Mouse (Mus musculus) hindbrain, embryonic 13.5 days (tissue): ENCODE data around the gene Dkkl1. TPM values are rescaled to one million over a fixed set of nuclear protein-coding genes. Genes with fewer than 3 reads are reported as not detected.
A peak's percentile ranks its signal among the peaks of the same experiment; 100 is the strongest.

Experiments used
- ATAC-seq: fragments of 200-750 bp; cut with Nextera tagmentation; 2 replicates; pipeline ENCODE4 v1.8.0; 2017; ENCODE audit warnings: moderate TSS enrichment; ENCODE audit not compliant: low FRiP score
- H3K27ac ChIP-seq: fragments of 300-500 bp; sonication (generic); 2 replicates; pipeline ENCODE4 v1.5.1; 2015; ENCODE audit warnings: inconsistent platforms, mild to moderate bottlenecking, moderate library complexity
- H3K27me3 ChIP-seq: fragments of 300-500 bp; sonication (generic); 2 replicates; pipeline ENCODE4 v1.6.1; 2015; ENCODE audit warnings: mild to moderate bottlenecking, inconsistent platforms
- H3K36me3 ChIP-seq: fragments of 300-500 bp; sonication (generic); 2 replicates; pipeline ENCODE4 v1.6.1; 2015; ENCODE audit warnings: mild to moderate bottlenecking, inconsistent platforms
- H3K4me1 ChIP-seq: fragments of 300-500 bp; sonication (generic); replicated peaks from 2 replicates; pipeline ENCODE4 v1.6.1; 2015; ENCODE audit warnings: inconsistent platforms
- H3K4me2 ChIP-seq: fragments of 300-500 bp; sonication (generic); 2 replicates; pipeline ENCODE4 v1.6.1; 2015; ENCODE audit warnings: inconsistent platforms, mild to moderate bottlenecking, moderate library complexity
- H3K4me3 ChIP-seq: fragments of 300-500 bp; sonication (generic); 2 replicates; pipeline ENCODE4 v1.5.1; 2015; ENCODE audit warnings: mild to moderate bottlenecking, inconsistent platforms
- H3K9ac ChIP-seq: fragments of 300-500 bp; sonication (generic); 2 replicates; pipeline ENCODE4 v1.6.1; 2015; ENCODE audit warnings: mild to moderate bottlenecking, inconsistent platforms
- H3K9me3 ChIP-seq: fragments of 300-500 bp; sonication (generic); 2 replicates; pipeline ENCODE4 v1.6.1; 2016; ENCODE audit warnings: inconsistent platforms
- WGBS: fragments of 180-500 bp; shearing (Covaris S2); methylation state at CpG from one replicate; pipeline ENCODE4 v1.1.7; 2015; 5-methylcytosine and 5-hydroxymethylcytosine counted together
- polyA plus RNA-seq: library from polyadenylated mRNA; unstranded; fragments of >200 nt; fragmentation: Nextera tagmentation; extraction: Ambion mirVana; gene quantifications from 2 replicates; pipeline ENCODE4 v1.2.1, GENCODE M21; 2015

The Dkkl1 gene
- polyA plus RNA-seq, 1 experiment from 2014 or later, result 5.6 TPM

- no peak overlapping the region for H3K27ac ChIP-seq
- H3K4me1 ChIP-seq, result peaks cover 8% of the 10 kb centered on the region; the same call in 1 of the 2 replicates
- peaks cover 59% of the 10 kb centered on the region for H3K36me3 ChIP-seq
- ATAC-seq, result no peak
- H3K4me3 ChIP-seq, result no peak overlapping the region
- no peaks in the 10 kb centered on the region for H3K9me3 ChIP-seq
- no peaks in the 10 kb centered on the region for H3K27me3 ChIP-seq
- 96% methylated on average over 7 of the region's 7 CpGs for WGBS
- no peak overlapping the region for H3K9ac ChIP-seq
- no peak overlapping the region for H3K4me2 ChIP-seq
Measured at GRCm38 (mm10) chr7:45224826-45225225, 12.9 kb upstream of the Dkkl1 start.

- no peak overlapping the region for H3K9ac ChIP-seq
- H3K27ac ChIP-seq, result no peak overlapping the region
- no peak overlapping the region for H3K4me3 ChIP-seq
- H3K4me1 ChIP-seq, result peaks cover 34% of the 10 kb centered on the region
- no peak for ATAC-seq
- WGBS, result 94% methylated on average over 2 of the region's 2 CpGs
- H3K4me2 ChIP-seq, result no peak overlapping the region
- peaks cover 36% of the 10 kb centered on the region for H3K36me3 ChIP-seq
- no peaks in the 10 kb centered on the region for H3K27me3 ChIP-seq
- no peaks in the 10 kb centered on the region for H3K9me3 ChIP-seq
Measured at GRCm38 (mm10) chr7:45221680-45222079, 9.7 kb upstream of the Dkkl1 start.

GRCm38 (mm10) chr7:45216442-45217183 is 4.7 kb upstream of the Dkkl1 start:
- peaks cover 10% of the 10 kb centered on the region for H3K36me3 ChIP-seq
- H3K27me3 ChIP-seq, result peaks cover 14% of the 10 kb centered on the region
- peak overlapping the region; percentile 55 for H3K4me3 ChIP-seq
- H3K4me2 ChIP-seq, result peak overlapping the region; percentile 72
- peaks cover 42% of the 10 kb centered on the region for H3K4me1 ChIP-seq
- H3K9me3 ChIP-seq, result no peaks in the 10 kb centered on the region
- ATAC-seq, result peak; percentile 72
- peak overlapping the region; percentile 86 for H3K27ac ChIP-seq
- WGBS, result under 1% methylated on average over 13 of the region's 13 CpGs
- H3K9ac ChIP-seq, result peak overlapping the region; percentile 84

GRCm38 (mm10) chr7:45215673-45216441 is 3.9 kb upstream of the Dkkl1 start, which contains the start of gene Tead2:
TSS of gene Tead2 (plus strand) at chr7:45215753.
- ATAC-seq, result peak; percentile 67
- Histone ChIP-seq H3K4me1 (peaks cover 38% of the 10 kb centered on the region), H3K4me3 (peak within 1 kb of the TSS; percentile 55), H3K27ac (peak within 1 kb of the TSS; percentile 86), H3K9ac (peak within 1 kb of the TSS; percentile 84), H3K4me2 (peak within 1 kb of the TSS; percentile 72), H3K9me3 (no peaks in the 10 kb centered on the region), H3K27me3 (peaks cover 21% of the 10 kb centered on the region), H3K36me3 (peaks cover 7% of the 10 kb centered on the region)
- under 1% methylated on average over 55 of the region's 55 CpGs for WGBS

GRCm38 (mm10) chr7:45213708-45214107 is 1.8 kb upstream of the Dkkl1 start:
- Histone ChIP-seq H3K27ac (no peak overlapping the region), H3K36me3 (no peaks in the 10 kb centered on the region), H3K27me3 (peaks cover 41% of the 10 kb centered on the region), H3K9ac (no peak overlapping the region), H3K4me2 (no peak overlapping the region), H3K4me1 (peaks cover 31% of the 10 kb centered on the region), H3K9me3 (no peaks in the 10 kb centered on the region), H3K4me3 (no peak overlapping the region)
- 60% methylated on average over 5 of the region's 5 CpGs for WGBS
- no peak for ATAC-seq

GRCm38 (mm10) chr7:45212356-45212755 is 409 bp upstream of the Dkkl1 start:
- peaks cover 19% of the 10 kb centered on the region for H3K4me1 ChIP-seq
- no peak overlapping the region for H3K4me3 ChIP-seq
- no peak overlapping the region for H3K9ac ChIP-seq
- no peaks in the 10 kb centered on the region for H3K36me3 ChIP-seq
- no peak overlapping the region for H3K4me2 ChIP-seq
- 74% methylated on average over 7 of the region's 7 CpGs for WGBS
- no peak for ATAC-seq
- H3K27me3 ChIP-seq, result peaks cover 41% of the 10 kb centered on the region
- H3K9me3 ChIP-seq, result no peaks in the 10 kb centered on the region
- H3K27ac ChIP-seq, result no peak overlapping the region

GRCm38 (mm10) chr7:45211070-45211469 is 877 bp downstream of the Dkkl1 start:
- no peak for ATAC-seq
- Histone ChIP-seq H3K9me3 (no peaks in the 10 kb centered on the region), H3K9ac (no peak overlapping the region), H3K36me3 (no peaks in the 10 kb centered on the region), H3K4me1 (peaks cover 6% of the 10 kb centered on the region), H3K27me3 (peaks cover 43% of the 10 kb centered on the region), H3K4me3 (no peak overlapping the region), H3K27ac (no peak overlapping the region), H3K4me2 (no peak overlapping the region)
- 80% methylated on average over 10 of the region's 10 CpGs for WGBS

- Histone ChIP-seq H3K9me3 (no peaks in the 10 kb centered on the region), H3K4me1 (peaks cover 5% of the 10 kb centered on the region; the same call in 1 of the 2 replicates), H3K36me3 (no peaks in the 10 kb centered on the region), H3K4me2 (no peak overlapping the region), H3K4me3 (no peak overlapping the region), H3K9ac (no peak overlapping the region), H3K27ac (no peak overlapping the region), H3K27me3 (peaks cover 44% of the 10 kb centered on the region)
- WGBS, result 82% methylated on average over 6 of the region's 6 CpGs
- no peak for ATAC-seq
Measured at GRCm38 (mm10) chr7:45208260-45208659, 3.7 kb downstream of the Dkkl1 start.

- H3K4me2 ChIP-seq, result peak within 1 kb of the TSS; percentile 62
- 8% methylated on average over 44 of the region's 44 CpGs for WGBS
- H3K4me3 ChIP-seq, result peak within 1 kb of the TSS; percentile 47
- peaks cover 5% of the 10 kb centered on the region; the same call in 1 of the 2 replicates for H3K4me1 ChIP-seq
- peak within 1 kb of the TSS; percentile 69 for H3K9ac ChIP-seq
- peak within 1 kb of the TSS; percentile 88 for H3K27ac ChIP-seq
- peak; percentile 97 for ATAC-seq
- H3K27me3 ChIP-seq, result peaks cover 20% of the 10 kb centered on the region
- H3K36me3 ChIP-seq, result no peaks in the 10 kb centered on the region
- H3K9me3 ChIP-seq, result no peaks in the 10 kb centered on the region
Measured at GRCm38 (mm10) chr7:45204380-45205143, 7.4 kb downstream of the Dkkl1 start, which contains the start of gene Ccdc155. TSS of gene Ccdc155 (minus strand) at chr7:45204892.

- H3K9me3 ChIP-seq, result no peaks in the 10 kb centered on the region
- no peak overlapping the region for H3K4me3 ChIP-seq
- no peaks in the 10 kb centered on the region for H3K36me3 ChIP-seq
- peaks cover 10% of the 10 kb centered on the region; the same call in 1 of the 2 replicates for H3K4me1 ChIP-seq
- peaks cover 13% of the 10 kb centered on the region for H3K27me3 ChIP-seq
- H3K27ac ChIP-seq, result no peak overlapping the region
- ATAC-seq, result no peak
- 67% methylated on average over 10 of the region's 10 CpGs for WGBS
- no peak overlapping the region for H3K9ac ChIP-seq
- no peak overlapping the region for H3K4me2 ChIP-seq
Measured at GRCm38 (mm10) chr7:45202654-45203053, 9.3 kb downstream of the Dkkl1 start.

- no peak for ATAC-seq
- 0 out of 2 replicates have a peak overlapping the region, but pooled peaks have one; percentile 6 for H3K9ac ChIP-seq
Measured at GRCm38 (mm10) chr7:45198961-45199360, 13.0 kb downstream of the Dkkl1 start.

GRCm38 (mm10) chr7:45198435-45198834 is 13.5 kb downstream of the Dkkl1 start:
- ATAC-seq, result peak; percentile 62; the same call in 1 of the 2 replicates
- Histone ChIP-seq H3K27me3 (peaks cover 26% of the 10 kb centered on the region), H3K4me1 (peaks cover 5% of the 10 kb centered on the region; the same call in 1 of the 2 replicates), H3K27ac (no peak overlapping the region), H3K36me3 (no peaks in the 10 kb centered on the region), H3K4me2 (no peak overlapping the region), H3K4me3 (no peak overlapping the region), H3K9me3 (no peaks in the 10 kb centered on the region), H3K9ac (no peak overlapping the region)
- WGBS, result 14% methylated on average over 5 of the region's 5 CpGs

More at GRCm38 (mm10) chr7:45198961-45199360, 13.0 kb downstream of the Dkkl1 start:
- Histone ChIP-seq H3K36me3 (no peaks in the 10 kb centered on the region), H3K9me3 (no peaks in the 10 kb centered on the region), H3K4me2 (no peak overlapping the region), H3K27ac (no peak overlapping the region), H3K4me1 (peaks cover 6% of the 10 kb centered on the region; the same call in 1 of the 2 replicates), H3K4me3 (no peak overlapping the region), H3K27me3 (peaks cover 27% of the 10 kb centered on the region)
- WGBS, result 83% methylated on average over 11 of the region's 11 CpGs
